Mouse (Mus musculus): ENCODE data around the gene Fosb.
A peak's percentile ranks its signal among the peaks of the same experiment; 100 is the strongest.

The Fosb gene

GRCm38 (mm10) chr7:19309884-19310641, at the start of gene Fosb:
Fosb (minus strand) TSS chr7:19310051.
- peak; percentile 90 to 93 for DNase-seq (ENCODE audit: low read depth in 1 of 2, low spot score in 2 of 2)

- peak in 1 of 2 experiments; percentile 83 for DNase-seq (ENCODE audit: low read depth in 1 of 2, low spot score in 2 of 2)
Observed at GRCm38 (mm10) chr7:19359299-19359891, 49.5 kb upstream of the Fosb start, which contains the start of the genes Cd3eap and Ppp1r13l. Cd3eap (minus strand) TSS chr7:19359483. Ppp1r13l (plus strand) TSS chr7:19359749.

DNA sequence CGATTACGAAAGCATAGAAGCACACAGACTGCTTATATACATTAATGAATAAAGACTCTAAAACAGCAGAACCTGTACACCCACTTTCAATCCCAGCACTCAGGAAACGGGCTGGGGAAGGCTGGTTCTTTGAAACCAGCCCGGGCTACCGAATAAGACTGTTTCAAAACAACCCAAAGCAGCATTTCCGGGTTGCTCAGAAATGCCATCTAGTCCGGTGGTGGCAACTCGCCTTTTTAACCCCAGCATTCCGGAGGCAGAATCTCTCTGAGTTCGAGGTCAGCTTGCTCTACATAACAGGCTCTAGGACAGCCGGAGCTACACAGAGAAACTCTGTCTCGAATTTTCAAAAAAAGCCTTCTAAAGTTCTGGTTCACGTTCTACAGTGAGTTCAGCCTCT, 48.8 kb upstream of the Fosb start:
- DNase-seq (ENCODE audit: low read depth in 1 of 2, low spot score in 2 of 2) = no peak

GRCm38 (mm10) chr7:19357381-19358375, 47.8 kb upstream of the Fosb start:
- no peak for DNase-seq (ENCODE audit: low read depth in 1 of 2, low spot score in 2 of 2)

DNA sequence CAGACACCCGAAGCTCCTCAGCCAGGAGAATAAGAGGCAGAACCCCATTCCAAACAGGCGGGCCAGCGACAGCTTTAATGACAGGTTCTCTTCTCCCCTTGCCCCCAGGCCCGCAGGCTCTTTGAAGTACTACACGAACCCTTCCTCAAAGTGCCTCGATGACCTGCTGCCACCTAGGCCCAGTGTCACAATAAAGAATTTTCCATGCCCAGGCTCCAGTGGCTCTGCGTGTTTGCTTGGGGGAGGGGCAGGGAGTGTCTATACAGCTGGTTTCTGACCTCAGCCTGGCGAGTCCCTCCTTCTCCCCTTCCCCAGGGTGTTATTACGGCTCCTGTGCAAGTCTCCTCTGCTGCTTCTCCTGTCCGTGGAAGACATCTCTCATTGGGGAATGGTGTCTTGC, 46.5 kb upstream of the Fosb start:
- no peak for DNase-seq (ENCODE audit: low read depth in 1 of 2, low spot score in 2 of 2)

GRCm38 (mm10) chr7:19354991-19355390, 45.1 kb upstream of the Fosb start:
- DNase-seq (ENCODE audit: low read depth in 1 of 2, low spot score in 2 of 2) = no peak

GRCm38 (mm10) chr7:19350221-19350620, 40.4 kb upstream of the Fosb start:
- DNase-seq (ENCODE audit: low read depth in 1 of 2, low spot score in 2 of 2) = no peak

DNA sequence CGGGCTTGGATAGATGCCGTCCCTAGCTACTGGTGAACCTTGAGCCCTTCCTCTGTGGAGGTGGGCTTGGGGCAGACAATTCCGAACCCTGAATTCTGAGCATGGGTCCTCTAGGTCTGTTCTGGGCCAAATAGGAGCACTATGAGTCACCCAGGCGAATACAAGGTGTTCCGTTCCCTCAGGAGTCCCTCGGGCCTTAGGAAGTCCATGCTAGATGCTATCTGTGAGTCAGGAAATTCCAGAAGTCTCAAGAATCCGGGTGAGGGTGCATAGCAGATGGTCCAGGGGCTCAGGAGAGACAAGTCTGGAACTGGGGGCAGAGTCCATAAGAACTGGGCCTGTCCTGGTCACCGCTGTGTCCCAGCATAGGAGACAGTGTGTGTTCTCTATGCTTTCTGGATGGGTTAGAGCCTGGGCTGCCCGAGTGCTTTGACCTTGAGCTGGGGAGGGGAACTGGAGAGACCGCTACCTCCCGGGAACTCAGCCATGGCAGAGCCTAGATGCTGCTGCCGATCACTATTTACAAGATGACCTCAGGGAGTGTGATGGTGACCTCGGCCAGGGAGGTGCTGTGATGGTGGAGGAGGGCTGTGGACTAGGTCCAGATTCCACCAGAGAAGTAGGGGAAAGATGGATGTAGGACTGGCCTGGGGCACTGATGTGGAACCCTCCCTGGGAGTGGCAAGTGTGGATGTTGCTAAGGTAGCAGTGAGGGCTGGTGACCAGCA, 39.5 kb upstream of the Fosb start:
- DNase-seq (ENCODE audit: low read depth in 1 of 2, low spot score in 2 of 2) = no peak

DNA sequence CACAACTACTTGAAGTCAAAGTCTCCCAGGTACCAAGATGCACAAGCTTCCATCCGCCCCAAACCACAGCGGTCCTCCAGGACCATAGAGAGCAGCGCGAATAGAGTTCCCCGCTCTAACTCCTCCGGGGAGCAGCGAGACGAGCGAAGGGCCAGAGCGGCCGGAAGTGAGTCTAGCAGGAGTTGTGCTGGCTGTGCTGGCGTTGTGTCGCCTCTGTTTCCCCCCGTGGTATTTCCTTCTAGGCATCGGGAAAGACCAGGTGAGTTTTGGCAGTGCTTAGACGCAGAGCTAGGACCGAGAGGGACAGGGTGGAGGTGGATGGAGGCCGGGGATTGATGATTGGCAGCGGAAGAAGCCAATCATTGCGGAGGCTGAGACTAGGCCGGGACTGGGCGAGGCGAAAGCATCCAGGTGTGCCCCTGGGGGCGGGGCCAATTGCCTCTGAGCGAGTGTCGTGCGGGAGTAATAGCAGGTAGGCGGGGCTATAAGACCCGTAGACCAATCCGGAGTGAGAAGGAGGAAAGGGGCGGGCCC, 35.2 kb upstream of the Fosb start:
- DNase-seq (ENCODE audit: low read depth in 1 of 2, low spot score in 2 of 2) = peak; percentile 55 to 75

GRCm38 (mm10) chr7:19344237-19344847, 34.5 kb upstream of the Fosb start, which contains the start of gene Ercc1:
Ercc1 (plus strand) TSS chr7:19344778.
- no peak for DNase-seq (ENCODE audit: low read depth in 1 of 2, low spot score in 2 of 2)

- peak in 1 of 2 experiments; percentile 62 for DNase-seq (ENCODE audit: low read depth in 1 of 2, low spot score in 2 of 2)
Observed at GRCm38 (mm10) chr7:19343210-19343808, 33.5 kb upstream of the Fosb start.

- DNase-seq (ENCODE audit: low read depth in 1 of 2, low spot score in 2 of 2) = peak in 1 of 2 experiments; percentile 73
Observed at GRCm38 (mm10) chr7:19342481-19343027, 32.7 kb upstream of the Fosb start.

GRCm38 (mm10) chr7:19341761-19342409, 32.0 kb upstream of the Fosb start:
- DNase-seq (ENCODE audit: low read depth in 1 of 2, low spot score in 2 of 2) = no peak

DNA sequence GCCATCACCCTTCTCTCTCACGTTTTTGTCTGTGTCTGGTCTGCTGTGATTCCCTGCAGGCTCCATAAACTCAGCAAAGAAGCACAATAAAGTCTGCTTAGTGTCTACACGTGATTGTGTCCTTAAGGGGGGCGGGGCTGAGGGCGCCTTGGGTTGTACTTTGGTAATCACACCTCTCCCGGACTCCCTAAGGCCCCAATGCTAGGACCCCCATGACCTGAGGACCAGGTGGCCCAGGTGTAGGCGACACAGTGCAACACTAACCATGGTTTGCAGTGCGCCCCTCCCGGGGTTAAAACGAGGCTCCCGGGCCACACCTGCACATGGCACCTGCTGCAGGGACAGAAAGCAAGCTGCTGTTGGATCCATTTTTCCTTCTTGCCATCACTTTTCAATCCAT, 31.4 kb upstream of the Fosb start:
- DNase-seq (ENCODE audit: low read depth in 1 of 2, low spot score in 2 of 2) = no peak

DNA sequence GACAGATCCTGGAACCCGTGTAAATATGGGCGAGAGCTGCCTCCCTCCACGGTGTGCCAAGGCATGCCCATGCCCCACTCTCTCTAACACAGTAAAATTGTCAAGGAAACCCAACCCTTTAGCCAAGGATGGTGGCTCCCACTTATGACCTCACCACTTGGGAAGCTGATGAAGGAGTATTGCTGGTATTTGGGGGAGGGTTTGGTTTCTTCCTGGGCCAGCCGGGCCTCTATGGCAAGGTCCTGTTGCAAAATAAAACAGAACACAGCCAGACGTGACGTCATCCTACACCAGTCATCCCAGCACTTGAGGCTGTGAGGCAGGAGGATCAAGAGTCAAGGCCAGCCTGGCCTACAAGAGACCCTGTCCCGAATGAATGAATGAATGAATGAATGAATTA, 28.7 kb upstream of the Fosb start:
- DNase-seq (ENCODE audit: low read depth in 1 of 2, low spot score in 2 of 2) = no peak

DNA sequence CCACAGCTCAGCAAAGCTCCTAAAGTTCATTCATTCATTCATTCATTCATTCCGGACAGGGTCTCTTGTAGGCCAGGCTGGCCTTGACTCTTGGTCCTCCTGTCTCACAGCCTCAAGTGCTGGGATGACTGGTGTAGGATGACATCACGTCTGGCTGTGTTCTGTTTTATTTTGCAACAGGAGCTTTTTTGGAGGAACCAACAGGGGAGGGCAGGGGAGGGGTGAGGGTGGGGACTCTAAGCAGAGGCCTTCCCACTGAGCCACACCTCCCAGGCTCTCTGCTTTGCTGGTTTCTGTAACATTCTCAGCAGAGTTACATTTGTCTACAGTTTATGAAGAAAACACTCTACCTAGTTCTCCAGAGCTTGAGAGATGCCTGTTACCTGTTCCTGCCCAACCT, 28.2 kb upstream of the Fosb start:
- no peak for DNase-seq (ENCODE audit: low read depth in 1 of 2, low spot score in 2 of 2)

DNA sequence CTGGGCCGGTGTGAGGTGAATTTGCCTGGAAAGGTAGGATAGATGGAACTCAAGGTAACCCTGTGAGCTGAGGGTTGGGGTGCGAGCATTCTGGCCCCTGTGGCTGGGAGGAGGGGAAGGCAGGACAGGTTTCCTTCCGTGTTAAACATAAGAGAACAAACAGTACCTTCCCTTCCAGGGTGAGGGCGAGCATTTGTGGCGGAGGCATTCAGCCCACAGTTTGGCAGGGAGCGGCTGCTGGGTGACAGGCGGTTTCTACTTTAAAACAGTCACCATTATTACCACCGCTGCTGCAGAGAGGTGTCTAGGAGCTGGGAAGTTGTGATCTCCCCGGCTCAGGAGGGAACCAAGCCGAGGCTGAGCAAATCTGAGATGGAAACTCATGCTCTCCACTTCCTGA, 27.3 kb upstream of the Fosb start:
- DNase-seq (ENCODE audit: low read depth in 1 of 2, low spot score in 2 of 2) = no peak

DNA sequence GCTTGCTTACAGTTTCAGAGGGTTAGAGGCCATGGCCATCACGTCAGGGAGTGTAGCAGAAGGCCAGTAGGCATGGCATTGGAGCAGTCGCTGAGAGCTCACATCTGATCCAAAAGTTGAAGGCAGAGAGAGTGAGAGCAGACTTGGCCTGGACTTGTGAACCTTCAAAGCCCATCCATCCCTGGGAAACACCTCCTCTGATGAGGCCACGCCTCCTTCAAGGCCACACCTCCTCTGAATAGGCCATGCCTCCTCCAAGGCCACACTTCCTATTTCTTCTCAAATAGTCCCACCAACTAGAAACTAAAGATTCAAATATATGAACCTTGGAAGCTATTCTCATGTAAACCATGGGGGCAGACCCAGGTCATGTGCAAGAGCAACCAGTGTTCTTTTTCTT, 25.7 kb upstream of the Fosb start:
- DNase-seq (ENCODE audit: low read depth in 1 of 2, low spot score in 2 of 2) = no peak

All from monocyte, adult 2 months (primary cell).